Mouse (Mus musculus) stomach, postnatal 0 days (tissue): Measurements from ENCODE around the gene Rin1. TPM values are rescaled to one million over a fixed set of nuclear protein-coding genes. Genes with fewer than 3 reads are reported as not detected.

ENCODE experiments used
- ATAC-seq: fragments of 200-750 bp; cut with Nextera tagmentation; 2 replicates; pipeline ENCODE4 v1.8.0; 2017; ENCODE audit not compliant: low FRiP score, low TSS enrichment
- DNase-seq: peaks from one replicate; pipeline ENCODE4 v3.0.0-alpha.2; 2016; ENCODE audit warnings: low spot score
- H3K27ac ChIP-seq: fragments of 300-500 bp; sonication (generic); replicated peaks from 2 replicates; pipeline ENCODE4 v1.5.1; 2014; ENCODE audit warnings: mild to moderate bottlenecking, control low read depth
- H3K27me3 ChIP-seq: fragments of 300-500 bp; sonication (generic); 2 replicates; pipeline ENCODE4 v1.6.1; 2014; ENCODE audit warnings: low read length; ENCODE audit not compliant: control insufficient read depth, insufficient read depth
- H3K36me3 ChIP-seq: fragments of 300-500 bp; sonication (generic); 2 replicates; pipeline ENCODE4 v1.6.1; 2014; ENCODE audit warnings: low read length, mixed read lengths; ENCODE audit not compliant: control insufficient read depth, insufficient read depth
- H3K4me1 ChIP-seq: fragments of 300-500 bp; sonication (generic); replicated peaks from 2 replicates; pipeline ENCODE4 v1.6.1; 2014; ENCODE audit warnings: antibody characterized with exemption; ENCODE audit not compliant: control insufficient read depth, insufficient read depth
- H3K4me2 ChIP-seq: fragments of 300-500 bp; sonication (generic); replicated peaks from 2 replicates; pipeline ENCODE4 v1.6.1; 2014; ENCODE audit warnings: low read depth, mild to moderate bottlenecking, control low read depth, moderate library complexity
- H3K4me3 ChIP-seq: fragments of 300-500 bp; sonication (generic); 2 replicates; pipeline ENCODE4 v1.5.1; 2014; ENCODE audit warnings: low read depth, low read length, control low read depth
- H3K9ac ChIP-seq: fragments of 300-500 bp; sonication (generic); 2 replicates; pipeline ENCODE4 v1.6.1; 2014; ENCODE audit warnings: mild to moderate bottlenecking, low read length, control low read depth, mixed read lengths
- H3K9me3 ChIP-seq: fragments of 300-500 bp; sonication (generic); 2 replicates; pipeline ENCODE4 v1.6.1; 2016; ENCODE audit warnings: low read length; ENCODE audit not compliant: control insufficient read depth
- CTCF ChIP-seq: IDR thresholded peaks from 2 replicates; pipeline ENCODE4 v1.5.1; 2016; ENCODE audit warnings: antibody characterized with exemption, low read depth, mild to moderate bottlenecking, moderate library complexity
- EP300 ChIP-seq: optimal IDR thresholded peaks from 2 replicates; pipeline ENCODE3; 2016; ENCODE audit warnings: antibody characterized with exemption
- WGBS: fragments of 180-500 bp; shearing (Covaris S2); extraction: QIAGEN DNeasy Blood & Tissue Kit; methylation state at CpG from one replicate; pipeline ENCODE4 v1.1.7; 2014; 5-methylcytosine and 5-hydroxymethylcytosine counted together
- polyA plus RNA-seq: library from polyadenylated mRNA; unstranded; fragments of >200 nt; fragmentation: Nextera tagmentation; extraction: Ambion mirVana; gene quantifications from 2 replicates; pipeline ENCODE4 v1.2.1, GENCODE M21; 2015

The Rin1 gene
- polyA plus RNA-seq, 1 experiment from 2014 or later: 2.6 TPM

DNA sequence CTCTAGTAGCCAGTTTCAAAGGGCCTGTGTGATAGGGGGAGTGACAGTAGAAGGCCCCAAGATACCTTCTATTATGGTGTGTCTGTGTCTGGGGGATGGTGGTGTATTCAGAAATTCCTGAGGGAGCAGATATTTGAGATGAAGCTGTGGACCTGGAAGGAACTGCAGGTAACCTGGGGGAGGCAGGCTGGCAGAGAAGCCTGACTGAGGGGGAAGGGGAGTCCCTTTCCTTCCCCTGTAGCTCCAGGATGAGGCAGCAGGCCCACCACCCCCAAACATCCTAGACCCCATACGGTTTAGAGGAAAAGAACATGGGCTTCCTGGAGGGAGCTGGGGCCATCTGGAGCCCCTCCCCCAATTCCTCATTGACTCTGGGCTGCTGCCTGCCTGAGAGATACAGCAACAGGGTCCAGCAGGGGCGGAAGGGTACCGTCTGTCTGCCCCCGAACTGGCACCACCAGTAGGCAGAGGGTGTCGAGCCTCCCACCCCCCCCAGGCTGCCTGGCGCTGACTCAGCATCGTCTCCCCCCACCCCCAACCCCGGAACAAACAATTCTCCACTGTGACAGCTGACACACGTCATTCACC is 45.7 kb downstream of the Rin1 start:
- TF ChIP-seq CTCF (no peak), EP300 (no peak)
- DNase-seq (peak; percentile 24), ATAC-seq (no peak)
- 0 out of 2 replicates have a peak, but pooled peaks cover 5% of the 10 kb centered on the region for H3K4me1 ChIP-seq
- H3K4me2 ChIP-seq: no peak overlapping the region
- H3K9ac ChIP-seq: no peak overlapping the region
- H3K27ac ChIP-seq: no peak overlapping the region
- no peak overlapping the region for H3K4me3 ChIP-seq
- peaks cover 27% of the 10 kb centered on the region for H3K36me3 ChIP-seq
- H3K9me3 ChIP-seq: no peaks in the 10 kb centered on the region
- WGBS: 11% methylated on average over 9 of the region's 9 CpGs
- no peaks in the 10 kb centered on the region for H3K27me3 ChIP-seq

DNA sequence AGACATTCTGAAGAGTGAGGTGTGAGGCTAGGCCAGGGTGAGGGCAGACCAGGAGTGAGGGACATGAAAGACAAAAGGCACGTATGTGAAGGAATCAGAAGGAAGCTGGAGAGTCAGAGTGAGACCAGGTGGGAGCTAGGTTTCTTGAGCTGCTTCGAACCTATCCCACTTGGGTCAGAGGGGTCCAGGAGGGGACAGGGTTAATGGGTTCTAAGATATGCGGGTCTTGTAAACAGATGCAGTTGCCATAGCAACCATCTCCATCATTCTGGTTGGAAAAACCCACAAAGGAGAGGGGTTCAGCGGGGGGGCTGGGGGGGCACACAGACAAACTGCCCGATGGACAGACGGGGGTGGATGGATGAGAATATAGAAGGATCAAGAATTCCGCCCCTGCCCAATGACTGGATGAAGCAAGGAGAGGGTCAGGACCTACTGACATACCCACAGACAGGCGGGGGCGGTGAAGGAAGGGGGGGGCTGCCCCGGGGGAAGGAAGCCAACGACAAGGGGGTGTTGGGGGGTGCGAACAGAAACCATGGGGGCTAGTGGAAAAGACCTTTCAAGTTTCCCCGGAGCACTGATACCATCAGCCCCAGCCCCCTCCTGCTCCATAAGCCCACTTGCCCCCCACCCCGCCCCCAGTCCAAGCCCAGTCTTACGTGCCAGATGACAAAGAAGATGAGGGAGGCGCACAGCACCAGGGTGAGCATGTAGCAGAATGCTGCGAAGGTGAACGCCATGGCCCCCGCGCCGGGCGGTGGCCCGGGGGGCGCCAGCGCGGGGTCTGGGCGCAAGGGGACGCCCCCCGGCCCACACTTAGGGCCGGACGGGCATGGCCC is 47.5 kb downstream of the Rin1 start:
- no peak for TF ChIP-seq EP300
- TF ChIP-seq CTCF: no peak
- WGBS: 4% methylated on average over 23 of the region's 31 CpGs
- Histone ChIP-seq H3K9me3 (no peaks in the 10 kb centered on the region), H3K4me2 (peak overlapping the region; percentile 89), H3K27ac (no peak overlapping the region), H3K4me3 (peak overlapping the region; percentile 44), H3K9ac (peak overlapping the region; percentile 67), H3K4me1 (0 out of 2 replicates have a peak, but pooled peaks cover 5% of the 10 kb centered on the region), H3K36me3 (peaks cover 27% of the 10 kb centered on the region), H3K27me3 (no peaks in the 10 kb centered on the region)
- DNase-seq: peak; percentile 20
- no peak for ATAC-seq

GRCm38 (mm10) chr19:5098363-5099143 is 48.3 kb downstream of the Rin1 start, which contains the start of gene Cnih2:
Gene Cnih2 (minus strand): TSS chr19:5098521.
- 5% methylated on average over 32 of the region's 48 CpGs for WGBS
- H3K4me2 ChIP-seq: peak within 1 kb of the TSS; percentile 89
- peak within 1 kb of the TSS; percentile 44 for H3K4me3 ChIP-seq
- H3K27me3 ChIP-seq: no peaks in the 10 kb centered on the region
- H3K9me3 ChIP-seq: no peaks in the 10 kb centered on the region
- DNase-seq (peak; percentile 69), ATAC-seq (peak; percentile 36; the same call in 1 of the 2 replicates)
- TF ChIP-seq CTCF (no peak), EP300 (no peak)
- peaks cover 26% of the 10 kb centered on the region for H3K36me3 ChIP-seq
- H3K9ac ChIP-seq: peak within 1 kb of the TSS; percentile 67
- no peak within 1 kb of the TSS for H3K27ac ChIP-seq
- H3K4me1 ChIP-seq: 0 out of 2 replicates have a peak, but pooled peaks cover 5% of the 10 kb centered on the region

GRCm38 (mm10) chr19:5106074-5106473 is 55.8 kb downstream of the Rin1 start:
- DNase-seq: peak; percentile 30
- peak overlapping the region; percentile 92 for H3K9ac ChIP-seq
- no peak for TF ChIP-seq EP300
- no peak for TF ChIP-seq CTCF
- H3K9me3 ChIP-seq: no peaks in the 10 kb centered on the region
- peak overlapping the region; percentile 90 for H3K4me2 ChIP-seq
- H3K4me3 ChIP-seq: peak overlapping the region; percentile 79
- peak overlapping the region; percentile 95 for H3K27ac ChIP-seq
- H3K4me1 ChIP-seq: no peaks in the 10 kb centered on the region
- WGBS: 3% methylated on average over 9 of the region's 9 CpGs
- no peaks in the 10 kb centered on the region for H3K27me3 ChIP-seq
- ATAC-seq: no peak
- peaks cover 31% of the 10 kb centered on the region for H3K36me3 ChIP-seq

Other genes with a start within 250 kb of the Rin1 start
- 16.0 and 19.1 TPM in 2 replicates for gene Gm21992, start 238.9 kb upstream of the Rin1 start, polyA plus RNA-seq
- gene Rbm14, start 238.8 kb upstream of the Rin1 start, polyA plus RNA-seq: 21.9 and 24.2 TPM in 2 replicates
- gene Ccs, start 211.1 kb upstream of the Rin1 start, polyA plus RNA-seq: 72.7 and 81.6 TPM in 2 replicates
- 0.05 TPM in 1 of 2 replicates, not detected in the other for gene Ccdc87, start 211.1 kb upstream of the Rin1 start, polyA plus RNA-seq
- gene Ctsf, start 195.4 kb upstream of the Rin1 start, polyA plus RNA-seq: 24.1 and 28.4 TPM in 2 replicates
- gene Actn3, start 172.6 kb upstream of the Rin1 start, polyA plus RNA-seq: 1.3 and 2.3 TPM in 2 replicates
- 6.4 and 7.3 TPM in 2 replicates for gene Zdhhc24, start 171.8 kb upstream of the Rin1 start, polyA plus RNA-seq
- gene Bbs1, start 143.9 kb upstream of the Rin1 start, polyA plus RNA-seq: 0.85 and 0.95 TPM in 2 replicates
- gene Dpp3, start 122.2 kb upstream of the Rin1 start, polyA plus RNA-seq: 91.0 and 94.4 TPM in 2 replicates
- gene Peli3, start 107.4 kb upstream of the Rin1 start, polyA plus RNA-seq: 0.85 and 1.2 TPM in 2 replicates
- 67.9 and 78.0 TPM in 2 replicates for gene Mrpl11, start 88.3 kb upstream of the Rin1 start, polyA plus RNA-seq
- 0.08 and 0.12 TPM in 2 replicates for gene Npas4, start 60.2 kb upstream of the Rin1 start, polyA plus RNA-seq
- 1.7 and 1.8 TPM in 2 replicates for gene Slc29a2, start 26.6 kb upstream of the Rin1 start, polyA plus RNA-seq
- 22.3 and 23.6 TPM in 2 replicates for gene B4gat1, start 11.7 kb upstream of the Rin1 start, polyA plus RNA-seq
- 0.24 and 1.1 TPM in 2 replicates for gene AC124502.3, start 11.6 kb upstream of the Rin1 start, polyA plus RNA-seq
- 42.3 and 45.6 TPM in 2 replicates for gene Brms1, start 9.1 kb upstream of the Rin1 start, polyA plus RNA-seq
- 31.6 and 39.5 TPM in 2 replicates for gene Cd248, start 17.6 kb downstream of the Rin1 start, polyA plus RNA-seq
- 10.4 and 11.4 TPM in 2 replicates for gene Tmem151a, start 35.0 kb downstream of the Rin1 start, polyA plus RNA-seq
- gene Yif1a, start 38.1 kb downstream of the Rin1 start, polyA plus RNA-seq: 128 and 131 TPM in 2 replicates
- gene Cnih2, start 48.0 kb downstream of the Rin1 start, polyA plus RNA-seq: 5.6 and 7.1 TPM in 2 replicates
- gene Rab1b, start 56.6 kb downstream of the Rin1 start, polyA plus RNA-seq: 183 and 194 TPM in 2 replicates
- gene Klc2, start 68.1 kb downstream of the Rin1 start, polyA plus RNA-seq: 8.7 and 8.8 TPM in 2 replicates
- 4.6 and 6.7 TPM in 2 replicates for gene Pacs1, start 222.6 kb downstream of the Rin1 start, polyA plus RNA-seq
- gene Sf3b2, start 245.0 kb downstream of the Rin1 start, polyA plus RNA-seq: 134 and 148 TPM in 2 replicates
- 0.51 and 0.53 TPM in 2 replicates for gene Gal3st3, start 247.8 kb downstream of the Rin1 start, polyA plus RNA-seq